Mouse (Mus musculus): ENCODE measurements around the gene Fhit. TPM values are rescaled to one million over a fixed set of nuclear protein-coding genes. Genes with fewer than 3 reads are reported as not detected.

The Fhit gene
- polyA plus RNA-seq, 1 experiment from 2014 or later = 5.6 TPM

DNA sequence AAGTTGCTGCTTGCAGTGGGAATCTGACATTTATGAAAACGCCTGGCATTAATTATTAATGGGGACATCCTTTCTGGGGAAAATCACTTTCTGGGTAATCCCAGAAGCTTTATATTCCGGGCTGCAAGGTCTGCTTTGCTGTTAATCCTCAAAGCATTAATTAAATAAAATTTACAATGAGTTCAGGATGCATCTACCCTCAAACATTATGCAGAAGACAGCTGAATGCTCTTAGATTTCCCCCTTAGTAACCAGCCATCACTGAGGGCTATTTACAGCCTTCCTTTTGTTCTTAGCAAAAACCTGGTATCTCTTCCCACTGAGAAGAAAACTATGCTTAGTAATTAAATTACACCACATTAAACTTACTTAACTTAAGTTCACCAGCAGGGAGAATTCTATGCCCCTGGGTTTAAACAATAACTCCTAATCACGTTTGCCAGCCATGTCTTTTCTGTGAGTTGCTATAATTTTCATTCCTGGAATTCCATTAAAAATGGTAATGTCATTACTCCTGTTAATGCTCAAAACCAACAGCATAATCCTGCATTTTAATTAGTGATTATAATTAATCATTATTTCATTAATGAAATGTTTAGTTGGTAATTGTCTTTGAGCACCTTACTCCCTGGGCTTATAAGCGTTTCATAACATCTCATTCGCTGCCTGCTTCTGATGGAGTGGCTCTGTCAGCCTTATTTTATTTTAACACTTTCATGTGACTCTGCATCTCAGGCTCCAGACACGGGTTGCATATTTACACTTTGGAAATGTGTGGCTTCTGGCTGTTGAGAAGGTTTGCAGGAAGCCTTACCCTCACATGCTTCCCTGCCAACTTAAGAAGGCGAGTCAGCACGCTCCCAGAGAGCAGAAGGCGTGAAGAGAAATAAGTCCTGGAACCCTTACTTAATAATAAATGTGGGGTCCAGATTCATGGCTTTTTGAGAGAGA is 1517.3 kb downstream of the Fhit start:
- Histone ChIP-seq H3K4me2 (no peak overlapping the region), H3K27me3 (ENCODE audit: control insufficient read depth, insufficient read depth, low read length) (no peaks in the 10 kb centered on the region), H3K9me3 (replicated peaks; ENCODE audit: control insufficient read depth, low read length) (no peaks in the 10 kb centered on the region), H3K4me3 (ENCODE audit: low read depth, low read length) (no peak overlapping the region), H3K4me1 (ENCODE audit: control insufficient read depth, insufficient read depth, low read length) (peaks cover 5% of the 10 kb centered on the region), H3K27ac (ENCODE audit: low read depth, low read length) (no peak overlapping the region), H3K9ac (ENCODE audit: low read depth, low read length) (no peak overlapping the region), H3K36me3 (ENCODE audit: control insufficient read depth, insufficient read depth, low read length) (no peaks in the 10 kb centered on the region)
- 64% methylated on average over 9 of the region's 9 CpGs for WGBS (ENCODE audit: insufficient replicate concordance)
- ATAC-seq (replicated peaks; ENCODE audit: insufficient number of reproducible peaks, low FRiP score, low TSS enrichment) = no peak

DNA sequence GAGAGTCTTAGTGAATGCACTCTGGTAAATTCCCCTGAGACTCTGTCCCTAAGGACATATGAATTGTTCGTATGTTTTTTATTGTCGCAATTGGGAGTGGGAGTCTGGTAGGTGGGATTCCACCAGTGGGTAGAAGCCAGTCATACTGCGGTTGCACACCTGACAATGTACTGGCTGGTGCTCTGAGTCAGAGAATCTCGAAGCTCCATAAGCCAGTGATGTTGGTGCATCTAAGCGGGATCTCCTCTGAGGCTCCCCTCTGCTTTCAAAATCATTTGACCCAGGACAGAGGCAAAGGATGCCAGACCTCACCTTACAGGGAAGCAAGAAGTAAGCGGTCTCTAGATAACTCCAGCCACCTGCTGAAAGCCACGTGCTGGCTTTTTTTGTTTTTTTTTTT is 1518.1 kb downstream of the Fhit start:
- H3K9me3 ChIP-seq (replicated peaks; ENCODE audit: control insufficient read depth, low read length) = no peaks in the 10 kb centered on the region
- 78% methylated on average over 7 of the region's 7 CpGs for WGBS (ENCODE audit: insufficient replicate concordance)
- H3K4me2 ChIP-seq = no peak overlapping the region
- H3K9ac ChIP-seq (ENCODE audit: low read depth, low read length) = no peak overlapping the region
- H3K4me1 ChIP-seq (ENCODE audit: control insufficient read depth, insufficient read depth, low read length) = peaks cover 5% of the 10 kb centered on the region
- no peak for ATAC-seq (replicated peaks; ENCODE audit: insufficient number of reproducible peaks, low FRiP score, low TSS enrichment)
- no peak overlapping the region for H3K4me3 ChIP-seq (ENCODE audit: low read depth, low read length)
- H3K27ac ChIP-seq (ENCODE audit: low read depth, low read length) = no peak overlapping the region
- no peaks in the 10 kb centered on the region for H3K27me3 ChIP-seq (ENCODE audit: control insufficient read depth, insufficient read depth, low read length)
- H3K36me3 ChIP-seq (ENCODE audit: control insufficient read depth, insufficient read depth, low read length) = no peaks in the 10 kb centered on the region

- Histone ChIP-seq H3K4me2 (no peak overlapping the region), H3K27me3 (ENCODE audit: control insufficient read depth, insufficient read depth, low read length) (no peaks in the 10 kb centered on the region), H3K27ac (ENCODE audit: low read depth, low read length) (no peak overlapping the region), H3K36me3 (ENCODE audit: control insufficient read depth, insufficient read depth, low read length) (no peaks in the 10 kb centered on the region), H3K4me3 (ENCODE audit: low read depth, low read length) (no peak overlapping the region), H3K4me1 (ENCODE audit: control insufficient read depth, insufficient read depth, low read length) (peaks cover 5% of the 10 kb centered on the region), H3K9ac (ENCODE audit: low read depth, low read length) (no peak overlapping the region), H3K9me3 (replicated peaks; ENCODE audit: control insufficient read depth, low read length) (no peaks in the 10 kb centered on the region)
- WGBS (ENCODE audit: insufficient replicate concordance) = 32% methylated on average over 6 of the region's 6 CpGs
- peak; percentile 57; the same call in 1 of the 2 replicates for ATAC-seq (replicated peaks; ENCODE audit: insufficient number of reproducible peaks, low FRiP score, low TSS enrichment)
These were observed 1519.2 kb downstream of the Fhit start for GRCm38 (mm10) chr14:9642628-9643027.

DNA sequence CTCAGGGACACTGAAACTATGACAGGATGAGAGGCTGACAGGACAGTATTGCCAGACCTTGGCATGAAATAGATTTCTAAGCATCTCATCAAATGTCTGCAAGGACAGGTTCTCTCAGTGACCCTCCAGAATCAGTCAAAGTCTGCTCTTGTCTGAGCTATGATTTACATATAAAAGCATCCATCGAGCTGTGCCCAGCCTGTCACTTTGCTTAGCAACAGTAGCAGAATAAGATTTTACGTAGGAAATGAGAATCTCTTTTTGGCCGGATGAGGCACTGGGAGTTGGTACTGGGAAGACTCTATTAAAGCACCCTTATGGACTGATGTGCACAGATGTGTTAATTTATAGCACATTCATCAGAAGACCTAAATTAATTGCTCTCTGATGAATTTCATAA is 1519.8 kb downstream of the Fhit start:
- Histone ChIP-seq H3K9ac (ENCODE audit: low read depth, low read length) (no peak overlapping the region), H3K4me1 (ENCODE audit: control insufficient read depth, insufficient read depth, low read length) (peaks cover 5% of the 10 kb centered on the region), H3K36me3 (ENCODE audit: control insufficient read depth, insufficient read depth, low read length) (no peaks in the 10 kb centered on the region), H3K9me3 (replicated peaks; ENCODE audit: control insufficient read depth, low read length) (no peaks in the 10 kb centered on the region), H3K27ac (ENCODE audit: low read depth, low read length) (no peak overlapping the region), H3K27me3 (ENCODE audit: control insufficient read depth, insufficient read depth, low read length) (no peaks in the 10 kb centered on the region), H3K4me2 (no peak overlapping the region), H3K4me3 (ENCODE audit: low read depth, low read length) (no peak overlapping the region)
- 76% methylated on average over 3 of the region's 3 CpGs for WGBS (ENCODE audit: insufficient replicate concordance)
- ATAC-seq (replicated peaks; ENCODE audit: insufficient number of reproducible peaks, low FRiP score, low TSS enrichment) = no peak

DNA sequence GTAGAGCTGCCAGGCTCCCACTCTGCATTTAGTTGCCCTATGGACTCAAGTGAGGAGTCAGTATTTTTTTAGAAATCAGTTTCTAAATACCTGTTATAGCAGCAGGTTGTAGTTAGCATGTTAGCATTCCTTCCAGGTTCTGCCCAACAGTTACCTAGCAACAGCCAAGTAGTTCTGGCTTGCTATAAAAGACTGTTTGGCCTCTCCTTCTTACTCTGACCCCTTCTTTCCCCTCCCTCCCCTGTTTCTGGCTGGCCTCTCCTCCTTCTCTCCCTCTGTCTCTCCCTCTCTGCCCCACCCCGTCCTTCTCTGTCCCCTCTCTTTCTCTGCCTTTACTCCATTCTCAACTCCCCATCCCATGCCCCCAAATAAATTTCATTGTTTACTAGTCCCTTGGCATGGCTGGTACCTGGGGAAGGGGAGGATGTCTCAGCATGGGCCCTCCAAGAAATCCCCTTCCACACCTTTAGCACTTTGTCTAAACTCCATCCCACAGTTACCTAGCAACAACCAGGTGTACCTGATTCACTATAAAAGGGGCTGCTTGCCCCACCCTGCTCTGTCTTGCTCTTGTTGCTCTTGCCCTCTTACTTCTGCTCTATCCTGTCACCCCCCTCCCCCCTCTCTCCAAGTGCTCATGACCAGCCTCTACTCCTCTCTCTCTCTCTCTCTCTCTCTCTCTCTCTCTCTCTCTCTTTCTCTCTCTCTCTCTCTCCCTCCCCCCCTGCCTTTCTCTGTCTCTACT is 1527.4 kb downstream of the Fhit start:
- no peaks in the 10 kb centered on the region for H3K9me3 ChIP-seq (replicated peaks; ENCODE audit: control insufficient read depth, low read length)
- no peak overlapping the region for H3K9ac ChIP-seq (ENCODE audit: low read depth, low read length)
- no peaks in the 10 kb centered on the region for H3K4me1 ChIP-seq (ENCODE audit: control insufficient read depth, insufficient read depth, low read length)
- 55% methylated on average over 1 of the region's 1 CpGs for WGBS (ENCODE audit: insufficient replicate concordance)
- no peaks in the 10 kb centered on the region for H3K27me3 ChIP-seq (ENCODE audit: control insufficient read depth, insufficient read depth, low read length)
- no peaks in the 10 kb centered on the region for H3K36me3 ChIP-seq (ENCODE audit: control insufficient read depth, insufficient read depth, low read length)
- no peak for ATAC-seq (replicated peaks; ENCODE audit: insufficient number of reproducible peaks, low FRiP score, low TSS enrichment)
- H3K4me3 ChIP-seq (ENCODE audit: low read depth, low read length) = no peak overlapping the region
- no peak overlapping the region for H3K4me2 ChIP-seq
- no peak overlapping the region for H3K27ac ChIP-seq (ENCODE audit: low read depth, low read length)

- Histone ChIP-seq H3K9me3 (replicated peaks; ENCODE audit: control insufficient read depth, low read length) (no peaks in the 10 kb centered on the region), H3K36me3 (ENCODE audit: control insufficient read depth, insufficient read depth, low read length) (no peaks in the 10 kb centered on the region), H3K4me1 (ENCODE audit: control insufficient read depth, insufficient read depth, low read length) (no peaks in the 10 kb centered on the region), H3K4me3 (ENCODE audit: low read depth, low read length) (no peak overlapping the region), H3K9ac (ENCODE audit: low read depth, low read length) (no peak overlapping the region), H3K27me3 (ENCODE audit: control insufficient read depth, insufficient read depth, low read length) (no peaks in the 10 kb centered on the region), H3K27ac (ENCODE audit: low read depth, low read length) (no peak overlapping the region), H3K4me2 (no peak overlapping the region)
- ATAC-seq (replicated peaks; ENCODE audit: insufficient number of reproducible peaks, low FRiP score, low TSS enrichment) = no peak
- 53% methylated on average over 3 of the region's 3 CpGs for WGBS (ENCODE audit: insufficient replicate concordance)
These were observed 1529.3 kb downstream of the Fhit start for GRCm38 (mm10) chr14:9632537-9632936.

DNA sequence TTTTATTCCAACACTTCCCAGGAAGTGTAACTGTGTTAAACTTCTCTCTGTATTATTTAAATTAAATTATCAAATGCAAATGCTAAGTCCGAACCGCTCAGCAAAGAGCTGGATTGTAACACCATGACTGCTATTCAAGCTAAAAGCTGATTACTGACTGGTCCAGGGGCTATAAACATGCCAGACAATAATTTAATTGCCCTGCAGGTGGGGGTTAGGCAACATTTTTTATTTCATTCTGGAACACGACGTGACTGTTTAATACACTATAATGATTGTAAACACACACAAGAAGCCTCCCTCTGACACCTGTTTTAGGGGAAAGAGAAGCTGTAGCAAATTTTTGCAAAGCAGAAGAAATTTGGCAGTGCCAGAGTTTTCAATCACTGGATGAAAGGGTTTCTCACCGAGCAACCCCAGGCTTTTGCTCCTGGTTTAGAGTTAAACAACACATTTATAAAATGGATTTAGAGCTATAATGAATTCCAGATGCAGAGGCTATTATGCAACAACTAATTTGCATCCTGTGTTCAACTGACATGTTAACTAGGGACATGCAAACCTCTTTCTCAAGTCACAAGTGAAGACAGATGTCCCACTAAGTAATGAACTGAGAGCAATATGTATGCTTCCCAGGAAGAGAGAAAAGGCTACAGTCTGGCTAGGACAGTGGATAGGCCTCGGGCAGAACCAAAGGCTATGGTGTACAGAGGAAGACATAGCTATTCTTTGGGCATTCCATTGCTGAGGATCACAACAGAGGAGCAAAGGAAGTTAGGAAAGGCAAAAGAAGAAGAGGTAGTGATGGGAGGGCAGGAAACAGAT is 1538.4 kb downstream of the Fhit start:
- H3K27ac ChIP-seq (ENCODE audit: low read depth, low read length) = no peak overlapping the region
- no peaks in the 10 kb centered on the region for H3K4me1 ChIP-seq (ENCODE audit: control insufficient read depth, insufficient read depth, low read length)
- H3K9me3 ChIP-seq (replicated peaks; ENCODE audit: control insufficient read depth, low read length) = no peaks in the 10 kb centered on the region
- no peaks in the 10 kb centered on the region for H3K27me3 ChIP-seq (ENCODE audit: control insufficient read depth, insufficient read depth, low read length)
- H3K9ac ChIP-seq (ENCODE audit: low read depth, low read length) = no peak overlapping the region
- no peaks in the 10 kb centered on the region for H3K36me3 ChIP-seq (ENCODE audit: control insufficient read depth, insufficient read depth, low read length)
- WGBS (ENCODE audit: insufficient replicate concordance) = 69% methylated on average over 6 of the region's 6 CpGs
- no peak for ATAC-seq (replicated peaks; ENCODE audit: insufficient number of reproducible peaks, low FRiP score, low TSS enrichment)
- no peak overlapping the region for H3K4me3 ChIP-seq (ENCODE audit: low read depth, low read length)
- H3K4me2 ChIP-seq = no peak overlapping the region

DNA sequence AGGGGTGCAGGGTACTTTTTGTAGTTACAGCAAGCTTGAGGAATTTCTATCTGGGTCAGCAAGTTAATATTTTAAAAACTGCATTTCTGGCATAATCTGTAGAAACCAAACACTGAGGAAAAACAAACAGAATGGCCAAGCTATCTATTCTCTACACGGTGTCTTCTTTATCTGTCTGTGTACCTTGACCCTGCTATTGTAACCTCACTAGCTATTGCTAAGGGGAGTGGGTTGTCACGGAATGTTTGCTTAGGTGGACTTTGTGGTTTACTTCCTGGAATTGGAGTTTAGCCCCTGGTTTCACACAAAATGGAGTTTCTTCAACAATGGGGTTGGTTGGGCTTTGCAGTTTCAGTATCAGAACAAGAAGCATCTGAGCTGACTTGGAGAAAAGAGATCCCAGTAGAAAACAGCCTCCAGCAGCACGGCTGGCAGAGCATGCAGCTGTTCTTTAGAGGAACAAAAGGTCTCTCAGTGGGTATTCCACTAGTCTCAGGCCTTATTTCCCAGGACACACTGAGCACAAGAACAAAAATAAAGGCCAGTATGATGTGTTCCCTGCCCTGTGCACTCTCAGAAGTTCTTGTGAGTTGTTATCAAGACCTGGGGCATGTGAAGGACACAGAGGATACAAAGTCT is 1540.8 kb downstream of the Fhit start:
- Histone ChIP-seq H3K9ac (ENCODE audit: low read depth, low read length) (no peak overlapping the region), H3K9me3 (replicated peaks; ENCODE audit: control insufficient read depth, low read length) (no peaks in the 10 kb centered on the region), H3K27ac (ENCODE audit: low read depth, low read length) (no peak overlapping the region), H3K27me3 (ENCODE audit: control insufficient read depth, insufficient read depth, low read length) (no peaks in the 10 kb centered on the region), H3K36me3 (ENCODE audit: control insufficient read depth, insufficient read depth, low read length) (no peaks in the 10 kb centered on the region), H3K4me1 (ENCODE audit: control insufficient read depth, insufficient read depth, low read length) (no peaks in the 10 kb centered on the region), H3K4me2 (no peak overlapping the region), H3K4me3 (ENCODE audit: low read depth, low read length) (no peak overlapping the region)
- 29% methylated on average over 3 of the region's 3 CpGs for WGBS (ENCODE audit: insufficient replicate concordance)
- no peak for ATAC-seq (replicated peaks; ENCODE audit: insufficient number of reproducible peaks, low FRiP score, low TSS enrichment)
